Mouse (Mus musculus) stomach, postnatal 0 days (tissue): ENCODE data around the gene Ceacam15.
"Not testable (repeated sequence)": the region's sequence is repeated elsewhere in the genome, so short reads cannot be mapped to it uniquely, and the experiment has no call there.

ENCODE experiments used
- CTCF ChIP-seq: IDR thresholded peaks from 2 replicates; pipeline ENCODE4 v1.5.1; 2016; ENCODE audit warnings: antibody characterized with exemption, low read depth, mild to moderate bottlenecking, moderate library complexity
- EP300 ChIP-seq: optimal IDR thresholded peaks from 2 replicates; pipeline ENCODE3; 2016; ENCODE audit warnings: antibody characterized with exemption

GRCm38 (mm10) chr7:16668331-16668930 is 7.1 kb downstream of the Ceacam15 start:
- TF ChIP-seq CTCF, EP300: not testable (repeated sequence)
